Mouse (Mus musculus) heart, embryonic 14.5 days (tissue): ENCODE results near the gene Tnp1. TPM values are rescaled to one million over a fixed set of nuclear protein-coding genes. Genes with fewer than 3 reads are reported as not detected.

ENCODE experiments used
- ATAC-seq: fragments of 200-750 bp; cut with Nextera tagmentation; 2 replicates; pipeline ENCODE4 v1.8.0; 2017; ENCODE audit warnings: low read depth, moderate TSS enrichment; ENCODE audit not compliant: insufficient number of reproducible peaks, insufficient read depth, low FRiP score
- H3K27ac ChIP-seq, 2 experiments: fragments of 200-500 bp in 1 of 2; fragments of 300-500 bp in 1 of 2; sonication (generic) in 1 of 2; replicated peaks in 1 of 2; 2 replicates each; pipeline ENCODE4 v1.5.1; 2012 to 2014; ENCODE audit warnings: low read depth in 2 of 2, low read length in 2 of 2, control low read depth in 1 of 2, mild to moderate bottlenecking in 1 of 2, mixed read lengths in 1 of 2; ENCODE audit not compliant: control insufficient read depth in 1 of 2, insufficient read depth in 1 of 2
- H3K27me3 ChIP-seq: fragments of 300-500 bp; sonication (generic); 2 replicates; pipeline ENCODE4 v1.6.1; 2014; ENCODE audit warnings: mild to moderate bottlenecking, low read length, control low read depth; ENCODE audit not compliant: control insufficient read depth, insufficient read depth
- H3K36me3 ChIP-seq: fragments of 300-500 bp; sonication (generic); 2 replicates; pipeline ENCODE4 v1.6.1; 2014; ENCODE audit warnings: mild to moderate bottlenecking, control low read depth, low read length, mixed read lengths; ENCODE audit not compliant: control insufficient read depth, insufficient read depth
- H3K4me1 ChIP-seq, 2 experiments: fragments of 200-500 bp in 1 of 2; fragments of 300-500 bp in 1 of 2; sonication (generic) in 1 of 2; 2 replicates each; pipeline ENCODE4 v1.6.1; 2012 to 2014; ENCODE audit warnings: low read length in 2 of 2, control low read depth in 1 of 2, mixed read lengths in 1 of 2; ENCODE audit not compliant: control insufficient read depth in 2 of 2, insufficient read depth in 2 of 2
- H3K4me2 ChIP-seq: fragments of 300-500 bp; sonication (generic); 2 replicates; pipeline ENCODE4 v1.6.1; 2014; ENCODE audit warnings: mild to moderate bottlenecking, low read length
- H3K4me3 ChIP-seq, 2 experiments: fragments of 200-500 bp in 1 of 2; fragments of 300-500 bp in 1 of 2; sonication (generic) in 1 of 2; 2 replicates each; pipeline ENCODE4 v1.5.1; 2012 to 2014; ENCODE audit warnings: low read length in 2 of 2, mild to moderate bottlenecking in 2 of 2, control low read depth in 1 of 2, low read depth in 1 of 2, moderate library complexity in 1 of 2; ENCODE audit not compliant: control insufficient read depth in 1 of 2, insufficient read depth in 1 of 2
- H3K9ac ChIP-seq: fragments of 300-500 bp; sonication (generic); 2 replicates; pipeline ENCODE4 v1.6.1; 2014; ENCODE audit warnings: mild to moderate bottlenecking, low read length
- H3K9me3 ChIP-seq: fragments of 300-500 bp; sonication (generic); 2 replicates; pipeline ENCODE4 v1.6.1; 2016; ENCODE audit warnings: low read length, control low read depth; ENCODE audit not compliant: control insufficient read depth
- WGBS: fragments of 180-500 bp; shearing (Covaris S2); extraction: QIAGEN DNeasy Blood & Tissue Kit; methylation state at CpG from one replicate; pipeline ENCODE4 v1.1.7; 2014; 5-methylcytosine and 5-hydroxymethylcytosine counted together
- polyA plus RNA-seq: library from polyadenylated mRNA; unstranded; fragments of >200 nt; fragmentation: Nextera tagmentation; extraction: Ambion mirVana; gene quantifications from 2 replicates; pipeline ENCODE4 v1.2.1, GENCODE M21; 2014

The Tnp1 gene
- polyA plus RNA-seq, 1 experiment from 2014 or later, result not detected

DNA sequence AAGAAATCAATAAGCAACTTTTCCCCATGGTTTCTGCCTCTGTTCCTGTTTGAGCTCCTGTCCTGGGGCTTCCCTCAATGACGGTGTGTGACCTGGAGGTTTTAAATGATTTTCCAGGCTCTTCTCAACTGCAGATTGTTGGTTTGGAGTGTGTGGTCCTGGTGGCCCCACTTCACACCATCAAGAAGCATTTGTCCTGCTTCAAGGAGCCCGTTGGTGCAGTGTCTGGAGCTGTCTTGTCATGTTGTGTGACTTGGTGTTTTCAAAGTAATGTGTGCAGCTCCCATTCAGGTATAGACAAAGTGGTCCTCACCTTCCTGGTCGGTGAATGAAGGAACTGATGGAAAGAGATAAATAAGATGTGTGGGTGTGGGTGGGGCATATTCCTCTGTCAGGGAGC, 20.0 kb upstream of the Tnp1 start:
- Histone ChIP-seq H3K27me3 (no peaks in the 10 kb centered on the region), H3K27ac (no peak overlapping the region), H3K9ac (no peak overlapping the region), H3K4me3 (no peak overlapping the region), H3K9me3 (no peaks in the 10 kb centered on the region), H3K36me3 (no peaks in the 10 kb centered on the region), H3K4me2 (no peak overlapping the region), H3K4me1 (peaks cover 12 to 13% of the 10 kb centered on the region in 2 experiments)
- no peak for ATAC-seq
- WGBS, result 83% methylated on average over 3 of the region's 3 CpGs

DNA sequence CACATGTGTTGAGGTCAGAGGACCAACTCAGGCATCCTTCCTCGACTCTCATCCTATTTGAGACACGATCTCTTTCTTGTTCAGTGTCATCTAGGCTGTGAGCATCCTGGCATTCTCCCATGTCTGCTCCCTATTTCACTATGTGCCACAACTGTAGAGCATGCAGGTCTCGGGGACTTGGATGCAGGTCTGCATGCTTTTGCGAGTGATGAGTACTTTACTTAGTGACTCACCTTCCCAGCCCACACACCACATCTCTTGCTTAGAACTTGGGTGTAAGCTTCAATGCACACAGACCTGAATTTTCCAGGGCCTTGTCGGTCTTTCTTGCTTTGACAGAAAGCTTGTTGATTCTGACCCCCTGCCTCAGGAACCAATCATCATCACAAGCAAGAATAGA, 16.8 kb upstream of the Tnp1 start:
- H3K36me3 ChIP-seq, result no peaks in the 10 kb centered on the region
- H3K9ac ChIP-seq, result no peak overlapping the region
- 83% methylated on average over 5 of the region's 5 CpGs for WGBS
- no peak overlapping the region for H3K27ac ChIP-seq
- H3K4me2 ChIP-seq, result no peak overlapping the region
- no peaks in the 10 kb centered on the region for H3K4me1 ChIP-seq
- no peaks in the 10 kb centered on the region for H3K9me3 ChIP-seq
- ATAC-seq, result no peak
- no peaks in the 10 kb centered on the region for H3K27me3 ChIP-seq
- no peak overlapping the region for H3K4me3 ChIP-seq

DNA sequence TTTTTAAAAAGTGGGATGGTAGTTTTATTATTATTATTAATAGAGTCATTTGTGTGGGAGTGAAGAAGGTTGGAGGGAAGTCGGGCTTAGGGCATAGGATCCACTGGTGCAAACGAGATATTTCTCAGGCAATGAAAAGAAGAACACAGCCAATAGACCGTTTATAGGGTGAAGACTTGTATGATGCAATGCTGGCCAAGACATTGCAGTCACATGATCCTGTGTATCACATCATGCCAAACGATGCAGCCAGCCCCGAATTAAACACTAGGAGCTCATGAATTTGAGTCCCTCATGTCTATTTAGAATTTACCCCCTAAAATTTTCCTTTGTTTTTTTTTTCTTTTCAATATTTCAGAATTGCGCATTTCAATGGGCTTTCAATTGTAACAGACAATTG, 13.0 kb upstream of the Tnp1 start:
- 87% methylated on average over 6 of the region's 6 CpGs for WGBS
- no peak overlapping the region for H3K4me2 ChIP-seq
- no peak for ATAC-seq
- H3K27me3 ChIP-seq, result no peaks in the 10 kb centered on the region
- no peaks in the 10 kb centered on the region for H3K9me3 ChIP-seq
- H3K4me1 ChIP-seq, result peaks cover 0 to 10% of the 10 kb centered on the region in 2 experiments; a peak in 1 of 4 replicates
- no peak overlapping the region for H3K9ac ChIP-seq
- H3K27ac ChIP-seq, result no peak overlapping the region
- no peaks in the 10 kb centered on the region for H3K36me3 ChIP-seq
- no peak overlapping the region for H3K4me3 ChIP-seq

DNA sequence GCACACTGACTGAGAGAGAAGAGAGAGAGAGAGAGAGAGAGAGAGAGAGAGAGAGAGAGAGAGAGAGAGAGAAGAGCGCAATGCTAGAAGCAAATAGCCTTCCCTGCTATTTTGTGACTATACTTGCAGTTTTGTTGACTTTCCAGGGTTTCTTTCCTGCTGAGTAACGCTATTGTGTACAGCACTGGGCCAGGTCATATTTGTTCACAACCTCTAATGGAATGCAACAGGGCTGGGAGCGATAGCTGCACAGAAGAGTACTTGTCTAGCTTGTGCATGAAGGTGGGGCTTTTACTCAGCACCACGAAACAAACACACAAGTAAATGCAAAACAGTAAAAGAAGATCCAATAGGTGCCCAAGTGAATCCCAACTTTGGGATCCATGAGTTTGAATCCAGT, 11.7 kb upstream of the Tnp1 start:
- H3K27ac ChIP-seq, result no peak overlapping the region
- H3K9ac ChIP-seq, result no peak overlapping the region
- no peaks in the 10 kb centered on the region for H3K27me3 ChIP-seq
- H3K4me3 ChIP-seq, result no peak overlapping the region
- H3K9me3 ChIP-seq, result no peaks in the 10 kb centered on the region
- no peaks in the 10 kb centered on the region for H3K36me3 ChIP-seq
- no peak overlapping the region for H3K4me2 ChIP-seq
- no peak for ATAC-seq
- H3K4me1 ChIP-seq, result peaks cover 0 to 10% of the 10 kb centered on the region in 2 experiments; a peak in 1 of 4 replicates
- WGBS, result 77% methylated on average over 4 of the region's 4 CpGs

DNA sequence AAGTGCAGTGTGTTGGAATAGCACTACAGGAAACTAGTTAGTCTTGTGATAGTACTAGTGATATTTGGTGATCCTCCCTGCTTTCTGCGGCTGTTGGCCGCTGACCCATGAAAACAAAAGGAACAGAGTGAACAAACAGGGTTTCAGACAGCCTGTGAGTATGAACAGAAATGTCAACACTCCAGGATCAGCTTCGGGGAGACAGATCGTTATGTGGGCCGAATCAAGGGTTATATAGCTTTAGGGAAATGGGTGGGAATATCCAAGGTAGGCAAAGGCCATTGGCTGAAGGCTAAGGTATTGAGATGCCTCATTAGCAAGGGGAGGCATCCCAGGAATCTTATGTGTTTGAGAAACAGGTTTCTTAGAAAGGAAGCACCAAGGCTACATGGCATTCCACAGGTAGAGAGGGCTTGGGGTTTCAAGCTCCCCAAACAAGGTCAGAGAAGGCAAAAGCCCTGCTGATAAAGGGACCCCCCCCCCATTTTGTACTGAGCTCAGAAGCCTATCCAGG, 11.1 kb upstream of the Tnp1 start:
- no peak for ATAC-seq
- Histone ChIP-seq H3K9ac (no peak overlapping the region), H3K9me3 (no peaks in the 10 kb centered on the region), H3K27ac (no peak overlapping the region), H3K36me3 (no peaks in the 10 kb centered on the region), H3K27me3 (no peaks in the 10 kb centered on the region), H3K4me3 (no peak overlapping the region), H3K4me2 (no peak overlapping the region), H3K4me1 (peaks cover 0 to 10% of the 10 kb centered on the region in 2 experiments; a peak in 1 of 4 replicates)
- WGBS, result 38% methylated on average over 5 of the region's 5 CpGs

DNA sequence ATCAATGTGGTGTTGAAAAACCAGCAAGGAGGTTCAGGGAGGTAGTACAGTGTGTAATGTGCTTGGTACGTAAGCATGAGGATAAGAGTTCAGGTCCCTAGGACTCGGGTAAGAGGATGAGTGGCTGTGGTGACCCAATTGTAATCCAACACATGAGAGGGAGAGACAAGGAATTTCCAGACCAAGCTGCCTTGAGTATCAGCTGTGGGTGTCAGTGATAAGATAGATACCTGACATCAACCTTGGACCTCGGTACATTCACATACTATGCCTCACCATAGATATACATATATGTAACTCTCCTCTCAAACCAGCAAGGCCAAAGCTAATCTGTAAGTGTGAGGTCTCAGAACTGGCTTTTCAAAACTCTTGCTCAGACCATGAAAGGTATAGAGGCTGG, 10.4 kb upstream of the Tnp1 start:
- no peak overlapping the region for H3K27ac ChIP-seq
- H3K9me3 ChIP-seq, result no peaks in the 10 kb centered on the region
- no peaks in the 10 kb centered on the region for H3K36me3 ChIP-seq
- peaks cover 0 to 10% of the 10 kb centered on the region in 2 experiments; a peak in 1 of 4 replicates for H3K4me1 ChIP-seq
- no peak overlapping the region for H3K4me2 ChIP-seq
- no peak overlapping the region for H3K9ac ChIP-seq
- 68% methylated on average over 3 of the region's 3 CpGs for WGBS
- ATAC-seq, result no peak
- no peaks in the 10 kb centered on the region for H3K27me3 ChIP-seq
- H3K4me3 ChIP-seq, result no peak overlapping the region

DNA sequence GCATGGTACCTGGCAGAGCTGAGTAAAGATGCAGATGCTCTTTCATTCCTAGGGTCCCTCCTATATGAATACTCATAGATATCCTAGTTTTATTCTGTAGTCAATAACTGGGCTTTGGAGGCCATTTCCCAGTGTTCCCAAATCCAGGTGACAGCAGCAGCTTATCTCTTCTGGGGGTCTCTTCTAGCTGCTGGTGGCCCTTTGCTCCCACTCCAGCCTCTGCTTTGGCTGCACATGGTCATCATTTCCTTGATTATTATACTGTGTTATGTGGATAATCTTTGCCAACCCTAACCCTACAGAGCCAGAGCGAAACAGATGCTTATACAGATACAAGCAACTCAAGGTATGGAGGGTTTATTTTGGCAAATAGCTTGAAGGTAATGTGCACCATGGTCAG, 8.9 kb downstream of the Tnp1 start:
- H3K27ac ChIP-seq, result no peak overlapping the region
- H3K9me3 ChIP-seq, result no peaks in the 10 kb centered on the region
- H3K9ac ChIP-seq, result no peak overlapping the region
- H3K4me2 ChIP-seq, result no peak overlapping the region
- H3K27me3 ChIP-seq, result no peaks in the 10 kb centered on the region
- no peak overlapping the region for H3K4me3 ChIP-seq
- ATAC-seq, result no peak
- H3K36me3 ChIP-seq, result no peaks in the 10 kb centered on the region
- no peaks in the 10 kb centered on the region for H3K4me1 ChIP-seq
- WGBS, result 92% methylated on average over 1 of the region's 1 CpGs

DNA sequence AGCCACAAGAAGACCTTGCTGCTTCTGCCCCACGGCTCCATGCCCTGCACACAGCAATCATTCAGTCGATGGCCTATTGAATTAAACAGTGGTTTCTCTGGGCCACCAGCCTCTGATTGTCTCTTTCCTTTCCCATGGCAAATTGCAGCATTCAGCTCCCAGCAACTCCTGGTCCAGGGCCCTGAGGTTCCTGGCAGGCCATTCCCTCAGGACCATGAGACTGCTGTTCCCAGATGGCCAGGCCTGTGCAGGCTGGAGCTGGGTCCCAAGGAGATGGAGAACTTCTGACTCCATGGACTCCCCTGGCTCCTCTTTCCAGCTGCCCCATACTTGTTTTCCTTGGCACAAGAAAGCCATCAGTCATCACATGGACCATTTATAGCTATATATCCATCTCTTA, 10.8 kb downstream of the Tnp1 start:
- ATAC-seq, result no peak
- Histone ChIP-seq H3K4me1 (no peaks in the 10 kb centered on the region), H3K9me3 (no peaks in the 10 kb centered on the region), H3K27ac (no peak overlapping the region), H3K9ac (no peak overlapping the region), H3K4me3 (no peak overlapping the region), H3K4me2 (no peak overlapping the region), H3K27me3 (no peaks in the 10 kb centered on the region), H3K36me3 (no peaks in the 10 kb centered on the region)
- WGBS, result 93% methylated on average over 2 of the region's 2 CpGs
